Mouse (Mus musculus): Measurements from ENCODE around the gene Spg7. TPM values are rescaled to one million over a fixed set of nuclear protein-coding genes. Genes with fewer than 3 reads are reported as not detected.

The Spg7 gene
- 49.6 and 54.0 TPM in 2 replicates for polyA plus RNA-seq (2015; fragmentation: Nextera tagmentation; extraction: Ambion mirVana)

DNA sequence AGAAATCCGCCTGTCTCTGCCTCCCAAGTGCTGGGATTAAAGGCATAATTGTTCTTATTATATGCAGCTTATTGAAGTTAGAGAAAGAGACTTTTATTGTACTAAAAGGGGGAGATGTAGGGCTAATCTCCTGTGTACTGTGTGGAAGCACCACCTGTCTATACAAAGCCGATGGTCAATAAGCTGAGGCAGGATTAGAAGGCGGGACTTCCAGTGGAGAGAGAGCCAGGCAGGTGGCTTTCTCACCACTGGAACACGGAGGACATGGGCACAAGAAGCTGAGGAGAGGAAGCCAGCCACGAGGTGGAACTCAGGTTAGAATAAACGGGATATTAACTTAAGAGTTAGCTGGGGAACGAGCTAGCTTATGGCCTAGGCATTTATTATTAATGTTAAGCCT is at the start of gene Spg7:
Gene Spg7 (plus strand): TSS at position 222 of the 400 bp plus-strand sequence.
- H3K4me1 ChIP-seq (replicated peaks; ENCODE audit: insufficient read depth, low read length): peaks cover 9% of the 10 kb centered on the region
- TF ChIP-seq CTCF (IDR thresholded peaks at IDR 0.05; ENCODE audit: low read depth): no peak
- no peak within 1 kb of the TSS for H3K27ac ChIP-seq
- H3K9me3 ChIP-seq (replicated peaks; ENCODE audit: low read length): no peaks in the 10 kb centered on the region
- DNase-seq (ENCODE audit: low spot score) (no peak), ATAC-seq (replicated peaks; ENCODE audit: low FRiP score, low read depth) (no peak)
- H3K36me3 ChIP-seq (ENCODE audit: insufficient read depth, low read length): 0 out of 2 replicates have a peak, but pooled peaks cover 6% of the 10 kb centered on the region
- WGBS: 75% methylated on average over 7 of the region's 7 CpGs
- no peak within 1 kb of the TSS for H3K9ac ChIP-seq (ENCODE audit: low read depth, low read length)
- H3K27me3 ChIP-seq (ENCODE audit: insufficient read depth, low read length): no peaks in the 10 kb centered on the region
- H3K4me3 ChIP-seq (replicated peaks; ENCODE audit: low read depth, low read length): no peak within 1 kb of the TSS
- H3K4me2 ChIP-seq (ENCODE audit: low read length): no peak within 1 kb of the TSS

DNA sequence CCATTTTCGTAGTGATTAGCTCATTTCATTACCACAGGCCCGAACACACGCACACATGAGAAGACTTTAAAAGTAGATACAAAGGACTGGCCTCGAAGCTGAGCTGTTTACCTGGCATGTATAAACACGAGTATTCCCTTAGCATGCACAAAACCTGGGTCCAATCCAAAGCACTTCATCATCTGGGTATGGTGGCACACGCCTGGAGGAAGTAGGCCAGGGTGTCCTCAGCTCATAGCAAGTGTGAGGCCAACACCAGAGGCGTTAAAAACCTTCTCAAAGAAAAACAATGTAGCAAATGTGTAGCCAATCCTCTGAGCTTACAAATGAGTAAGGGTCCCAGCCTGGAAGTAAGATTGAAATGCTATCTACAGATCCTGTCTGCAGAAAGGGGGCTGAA is 48.3 kb upstream of the Spg7 start:
- Histone ChIP-seq H3K4me1 (replicated peaks; ENCODE audit: insufficient read depth, low read length) (peaks cover 6% of the 10 kb centered on the region; the same call in 1 of the 2 replicates), H3K4me2 (ENCODE audit: low read length) (no peak overlapping the region), H3K4me3 (replicated peaks; ENCODE audit: low read depth, low read length) (no peak overlapping the region), H3K9ac (ENCODE audit: low read depth, low read length) (no peak overlapping the region), H3K9me3 (replicated peaks; ENCODE audit: low read length) (no peaks in the 10 kb centered on the region), H3K27me3 (ENCODE audit: insufficient read depth, low read length) (no peaks in the 10 kb centered on the region), H3K36me3 (ENCODE audit: insufficient read depth, low read length) (no peaks in the 10 kb centered on the region), H3K27ac (no peak overlapping the region)
- no peak for ATAC-seq (replicated peaks; ENCODE audit: low FRiP score, low read depth)
- WGBS: 67% methylated on average over 7 of the region's 7 CpGs
- TF ChIP-seq CTCF (IDR thresholded peaks at IDR 0.05; ENCODE audit: low read depth): no peak
- no peak for DNase-seq (ENCODE audit: low spot score)

DNA sequence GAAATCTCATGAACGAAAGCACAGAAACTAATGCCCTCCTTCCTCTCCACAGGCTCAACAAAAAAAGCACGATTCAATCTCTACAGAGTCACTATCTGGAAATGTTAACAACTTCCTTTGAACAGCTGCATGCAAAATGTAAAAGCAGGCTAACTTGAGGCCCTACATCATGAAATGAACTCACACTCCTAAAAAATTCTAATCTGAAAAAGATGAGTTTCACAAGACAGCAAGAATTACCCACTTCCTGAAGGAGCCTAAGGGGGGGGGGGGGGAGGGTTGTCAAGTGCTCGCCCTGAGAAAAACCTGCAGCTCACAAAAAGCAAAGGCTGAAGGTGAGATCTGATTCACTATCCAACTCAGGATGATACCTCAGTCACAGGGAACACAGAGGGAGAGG is 47.7 kb upstream of the Spg7 start:
- Histone ChIP-seq H3K4me2 (ENCODE audit: low read length) (no peak overlapping the region), H3K27me3 (ENCODE audit: insufficient read depth, low read length) (no peaks in the 10 kb centered on the region), H3K9me3 (replicated peaks; ENCODE audit: low read length) (no peaks in the 10 kb centered on the region), H3K36me3 (ENCODE audit: insufficient read depth, low read length) (no peaks in the 10 kb centered on the region), H3K4me3 (replicated peaks; ENCODE audit: low read depth, low read length) (no peak overlapping the region), H3K9ac (ENCODE audit: low read depth, low read length) (no peak overlapping the region), H3K4me1 (replicated peaks; ENCODE audit: insufficient read depth, low read length) (peaks cover 6% of the 10 kb centered on the region; the same call in 1 of the 2 replicates), H3K27ac (no peak overlapping the region)
- 38% methylated on average over 3 of the region's 3 CpGs for WGBS
- ATAC-seq (replicated peaks; ENCODE audit: low FRiP score, low read depth): no peak
- TF ChIP-seq CTCF (IDR thresholded peaks at IDR 0.05; ENCODE audit: low read depth): no peak
- DNase-seq (ENCODE audit: low spot score): no peak

DNA sequence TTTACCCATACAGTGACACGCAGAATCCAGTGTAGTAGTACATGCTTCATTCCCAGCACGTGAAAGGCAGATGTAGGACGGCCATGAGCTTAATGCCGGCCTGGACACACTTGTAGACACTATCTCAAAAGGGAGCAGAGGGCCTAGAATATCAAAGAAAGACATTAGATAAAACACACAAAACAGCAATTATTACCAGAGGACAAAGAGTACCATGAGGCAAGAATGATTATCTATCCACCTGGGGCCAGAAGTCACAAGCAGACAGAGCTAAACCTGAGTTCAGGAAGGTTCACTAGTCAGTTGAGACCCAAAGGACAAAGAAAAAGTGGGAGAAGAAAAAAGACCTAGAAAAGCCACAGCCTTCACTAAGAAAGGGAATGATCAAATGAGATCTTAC is 45.6 kb upstream of the Spg7 start:
- H3K4me3 ChIP-seq (replicated peaks; ENCODE audit: low read depth, low read length): no peak overlapping the region
- H3K27me3 ChIP-seq (ENCODE audit: insufficient read depth, low read length): no peaks in the 10 kb centered on the region
- no peaks in the 10 kb centered on the region for H3K9me3 ChIP-seq (replicated peaks; ENCODE audit: low read length)
- no peak overlapping the region for H3K9ac ChIP-seq (ENCODE audit: low read depth, low read length)
- no peak for ATAC-seq (replicated peaks; ENCODE audit: low FRiP score, low read depth)
- H3K4me2 ChIP-seq (ENCODE audit: low read length): no peak overlapping the region
- no peak overlapping the region for H3K27ac ChIP-seq
- peaks cover 20% of the 10 kb centered on the region; the same call in 1 of the 2 replicates for H3K4me1 ChIP-seq (replicated peaks; ENCODE audit: insufficient read depth, low read length)
- TF ChIP-seq CTCF (IDR thresholded peaks at IDR 0.05; ENCODE audit: low read depth): no peak
- no peak for DNase-seq (ENCODE audit: low spot score)
- H3K36me3 ChIP-seq (ENCODE audit: insufficient read depth, low read length): no peaks in the 10 kb centered on the region
- 92% methylated on average over 4 of the region's 4 CpGs for WGBS

DNA sequence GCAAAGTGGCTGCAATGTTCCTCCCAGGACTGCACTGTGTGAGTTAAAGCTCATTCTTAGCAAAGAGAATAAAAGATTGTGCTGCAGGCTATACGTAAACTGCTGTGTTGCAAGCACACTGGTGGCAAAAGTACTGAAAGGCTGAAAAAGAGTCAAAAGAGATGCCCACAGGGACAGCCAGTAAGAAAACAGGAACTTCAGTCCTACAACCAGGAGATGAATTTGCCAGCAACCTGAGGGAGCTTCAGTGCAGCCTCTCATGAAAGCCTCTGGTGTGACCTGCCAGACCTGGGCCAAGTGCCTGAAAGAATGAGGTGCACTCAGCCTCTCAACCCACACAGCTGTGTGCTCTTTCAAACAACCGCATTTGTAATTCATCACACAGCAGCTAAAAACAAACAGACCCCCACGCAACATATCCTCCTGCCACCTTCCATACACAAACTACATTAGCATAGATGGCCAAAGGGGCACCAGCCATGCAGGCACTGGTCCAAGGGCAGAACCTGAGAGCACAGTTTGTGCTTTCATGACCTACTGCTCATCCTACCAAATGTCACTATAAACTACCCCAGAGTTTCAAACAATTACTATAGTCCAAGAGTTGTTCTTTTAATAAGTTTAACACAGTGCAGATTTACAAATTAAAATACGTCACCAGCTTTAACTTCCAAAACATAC is 44.1 kb upstream of the Spg7 start:
- Histone ChIP-seq H3K9me3 (replicated peaks; ENCODE audit: low read length) (no peaks in the 10 kb centered on the region), H3K27ac (0 out of 2 replicates have a peak overlapping the region, but pooled peaks have one; percentile 10), H3K36me3 (ENCODE audit: insufficient read depth, low read length) (no peaks in the 10 kb centered on the region), H3K4me3 (replicated peaks; ENCODE audit: low read depth, low read length) (no peak overlapping the region), H3K27me3 (ENCODE audit: insufficient read depth, low read length) (no peaks in the 10 kb centered on the region), H3K9ac (ENCODE audit: low read depth, low read length) (no peak overlapping the region), H3K4me1 (replicated peaks; ENCODE audit: insufficient read depth, low read length) (peaks cover 20% of the 10 kb centered on the region; the same call in 1 of the 2 replicates), H3K4me2 (ENCODE audit: low read length) (no peak overlapping the region)
- TF ChIP-seq CTCF (IDR thresholded peaks at IDR 0.05; ENCODE audit: low read depth): no peak
- DNase-seq (ENCODE audit: low spot score): no peak
- 61% methylated on average over 4 of the region's 4 CpGs for WGBS
- no peak for ATAC-seq (replicated peaks; ENCODE audit: low FRiP score, low read depth)

DNA sequence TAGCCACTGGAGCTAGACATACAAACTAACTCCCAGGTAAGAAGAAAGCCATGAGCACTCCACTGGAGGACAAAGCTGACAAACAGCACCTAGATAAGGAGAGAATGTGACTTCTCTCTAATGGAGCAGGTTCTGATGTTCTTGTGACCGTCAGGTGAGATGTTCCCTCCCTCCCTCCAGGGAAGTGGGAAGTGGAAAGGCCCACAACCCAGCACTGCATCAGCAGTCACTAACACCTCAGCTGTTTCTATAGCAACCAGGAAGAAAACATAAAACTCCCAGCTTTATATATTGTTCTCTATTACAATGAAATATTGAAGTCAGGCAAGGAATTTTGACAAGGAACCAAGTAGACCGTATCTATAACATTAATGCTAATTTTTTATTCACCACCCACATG is 42.7 kb upstream of the Spg7 start:
- Histone ChIP-seq H3K4me2 (ENCODE audit: low read length) (no peak overlapping the region), H3K4me3 (replicated peaks; ENCODE audit: low read depth, low read length) (no peak overlapping the region), H3K27ac (no peak overlapping the region), H3K36me3 (ENCODE audit: insufficient read depth, low read length) (no peaks in the 10 kb centered on the region), H3K4me1 (replicated peaks; ENCODE audit: insufficient read depth, low read length) (peaks cover 20% of the 10 kb centered on the region; the same call in 1 of the 2 replicates), H3K9ac (ENCODE audit: low read depth, low read length) (no peak overlapping the region), H3K27me3 (ENCODE audit: insufficient read depth, low read length) (no peaks in the 10 kb centered on the region), H3K9me3 (replicated peaks; ENCODE audit: low read length) (no peaks in the 10 kb centered on the region)
- ATAC-seq (replicated peaks; ENCODE audit: low FRiP score, low read depth) (no peak), DNase-seq (ENCODE audit: low spot score) (no peak)
- TF ChIP-seq CTCF (IDR thresholded peaks at IDR 0.05; ENCODE audit: low read depth): no peak
- 53% methylated on average over 2 of the region's 2 CpGs for WGBS

Data from kidney, postnatal 0 days (tissue).